Mouse (Mus musculus): ENCODE results near the gene Creg2. TPM values are rescaled to one million over a fixed set of nuclear protein-coding genes. Genes with fewer than 3 reads are reported as not detected.

Gene Creg2
- polyA plus RNA-seq, 1 experiment from 2014 or later = 0.34 TPM

GRCm38 (mm10) chr1:39685841-39686240, 34.6 kb upstream of the Creg2 start:
- no peak; the same call in 1 of the 2 replicates for ATAC-seq (replicated peaks; ENCODE audit: low FRiP score, low TSS enrichment, low read depth)
- Histone ChIP-seq H3K36me3 (ENCODE audit: control insufficient read depth, insufficient read depth, low read length) (no peaks in the 10 kb centered on the region), H3K4me1 (replicated peaks; ENCODE audit: control insufficient read depth, insufficient read depth, low read length) (no peaks in the 10 kb centered on the region), H3K9ac (ENCODE audit: low read length) (no peak overlapping the region), H3K27ac (ENCODE audit: low read depth) (no peak overlapping the region), H3K4me3 (ENCODE audit: low read depth, low read length) (no peak overlapping the region), H3K9me3 (ENCODE audit: control insufficient read depth, low read length) (no peaks in the 10 kb centered on the region), H3K4me2 (ENCODE audit: low read length) (no peak overlapping the region), H3K27me3 (replicated peaks; ENCODE audit: control insufficient read depth, insufficient read depth, low read length) (no peaks in the 10 kb centered on the region)
- peak; percentile 79 for DNase-seq (ENCODE audit: low spot score)
- 3% methylated on average over 1 of the region's 1 CpGs for WGBS

GRCm38 (mm10) chr1:39681638-39682037, 30.4 kb upstream of the Creg2 start:
- ATAC-seq (replicated peaks; ENCODE audit: low FRiP score, low TSS enrichment, low read depth) (no peak), DNase-seq (ENCODE audit: low spot score) (no peak)
- no peak overlapping the region for H3K4me2 ChIP-seq (ENCODE audit: low read length)
- H3K4me1 ChIP-seq (replicated peaks; ENCODE audit: control insufficient read depth, insufficient read depth, low read length) = no peaks in the 10 kb centered on the region
- H3K4me3 ChIP-seq (ENCODE audit: low read depth, low read length) = no peak overlapping the region
- no peaks in the 10 kb centered on the region for H3K36me3 ChIP-seq (ENCODE audit: control insufficient read depth, insufficient read depth, low read length)
- no peaks in the 10 kb centered on the region for H3K9me3 ChIP-seq (ENCODE audit: control insufficient read depth, low read length)
- no peaks in the 10 kb centered on the region for H3K27me3 ChIP-seq (replicated peaks; ENCODE audit: control insufficient read depth, insufficient read depth, low read length)
- no peak overlapping the region for H3K27ac ChIP-seq (ENCODE audit: low read depth)
- no peak overlapping the region for H3K9ac ChIP-seq (ENCODE audit: low read length)
- WGBS = 89% methylated on average over 5 of the region's 5 CpGs

- no peaks in the 10 kb centered on the region for H3K9me3 ChIP-seq (ENCODE audit: control insufficient read depth, low read length)
- no peaks in the 10 kb centered on the region for H3K27me3 ChIP-seq (replicated peaks; ENCODE audit: control insufficient read depth, insufficient read depth, low read length)
- 68% methylated on average over 6 of the region's 6 CpGs for WGBS
- no peak overlapping the region for H3K4me2 ChIP-seq (ENCODE audit: low read length)
- H3K36me3 ChIP-seq (ENCODE audit: control insufficient read depth, insufficient read depth, low read length) = no peaks in the 10 kb centered on the region
- H3K4me3 ChIP-seq (ENCODE audit: low read depth, low read length) = no peak overlapping the region
- ATAC-seq (replicated peaks; ENCODE audit: low FRiP score, low TSS enrichment, low read depth) = no peak
- H3K27ac ChIP-seq (ENCODE audit: low read depth) = no peak overlapping the region
- no peak overlapping the region for H3K9ac ChIP-seq (ENCODE audit: low read length)
- no peaks in the 10 kb centered on the region for H3K4me1 ChIP-seq (replicated peaks; ENCODE audit: control insufficient read depth, insufficient read depth, low read length)
- no peak for DNase-seq (ENCODE audit: low spot score)
Observed at GRCm38 (mm10) chr1:39680546-39680945, 29.3 kb upstream of the Creg2 start.

GRCm38 (mm10) chr1:39678883-39679282, 27.6 kb upstream of the Creg2 start:
- no peaks in the 10 kb centered on the region for H3K36me3 ChIP-seq (ENCODE audit: control insufficient read depth, insufficient read depth, low read length)
- no peak for DNase-seq (ENCODE audit: low spot score)
- no peak overlapping the region for H3K4me3 ChIP-seq (ENCODE audit: low read depth, low read length)
- H3K27ac ChIP-seq (ENCODE audit: low read depth) = no peak overlapping the region
- no peak overlapping the region for H3K9ac ChIP-seq (ENCODE audit: low read length)
- 69% methylated on average over 8 of the region's 8 CpGs for WGBS
- no peaks in the 10 kb centered on the region for H3K4me1 ChIP-seq (replicated peaks; ENCODE audit: control insufficient read depth, insufficient read depth, low read length)
- no peaks in the 10 kb centered on the region for H3K27me3 ChIP-seq (replicated peaks; ENCODE audit: control insufficient read depth, insufficient read depth, low read length)
- H3K4me2 ChIP-seq (ENCODE audit: low read length) = no peak overlapping the region
- ATAC-seq (replicated peaks; ENCODE audit: low FRiP score, low TSS enrichment, low read depth) = peak; percentile 41; the same call in 1 of the 2 replicates
- no peaks in the 10 kb centered on the region for H3K9me3 ChIP-seq (ENCODE audit: control insufficient read depth, low read length)

GRCm38 (mm10) chr1:39676221-39676876, 25.1 kb upstream of the Creg2 start:
- no peak overlapping the region for H3K4me3 ChIP-seq (ENCODE audit: low read depth, low read length)
- no peak overlapping the region for H3K4me2 ChIP-seq (ENCODE audit: low read length)
- DNase-seq (ENCODE audit: low spot score) (no peak), ATAC-seq (replicated peaks; ENCODE audit: low FRiP score, low TSS enrichment, low read depth) (no peak)
- no peaks in the 10 kb centered on the region for H3K36me3 ChIP-seq (ENCODE audit: control insufficient read depth, insufficient read depth, low read length)
- H3K27me3 ChIP-seq (replicated peaks; ENCODE audit: control insufficient read depth, insufficient read depth, low read length) = no peaks in the 10 kb centered on the region
- 90% methylated on average over 5 of the region's 5 CpGs for WGBS
- no peak overlapping the region for H3K9ac ChIP-seq (ENCODE audit: low read length)
- no peak overlapping the region for H3K27ac ChIP-seq (ENCODE audit: low read depth)
- no peaks in the 10 kb centered on the region for H3K4me1 ChIP-seq (replicated peaks; ENCODE audit: control insufficient read depth, insufficient read depth, low read length)
- no peaks in the 10 kb centered on the region for H3K9me3 ChIP-seq (ENCODE audit: control insufficient read depth, low read length)

GRCm38 (mm10) chr1:39672362-39673105, 21.3 kb upstream of the Creg2 start:
- no peak for ATAC-seq (replicated peaks; ENCODE audit: low FRiP score, low TSS enrichment, low read depth)
- H3K4me2 ChIP-seq (ENCODE audit: low read length) = no peak overlapping the region
- H3K9ac ChIP-seq (ENCODE audit: low read length) = no peak overlapping the region
- no peak overlapping the region for H3K4me3 ChIP-seq (ENCODE audit: low read depth, low read length)
- no peaks in the 10 kb centered on the region for H3K36me3 ChIP-seq (ENCODE audit: control insufficient read depth, insufficient read depth, low read length)
- H3K9me3 ChIP-seq (ENCODE audit: control insufficient read depth, low read length) = no peaks in the 10 kb centered on the region
- no peak for DNase-seq (ENCODE audit: low spot score)
- no peaks in the 10 kb centered on the region for H3K4me1 ChIP-seq (replicated peaks; ENCODE audit: control insufficient read depth, insufficient read depth, low read length)
- no peaks in the 10 kb centered on the region for H3K27me3 ChIP-seq (replicated peaks; ENCODE audit: control insufficient read depth, insufficient read depth, low read length)
- no peak overlapping the region for H3K27ac ChIP-seq (ENCODE audit: low read depth)
- 80% methylated on average over 9 of the region's 9 CpGs for WGBS

GRCm38 (mm10) chr1:39670211-39670935, 19.1 kb upstream of the Creg2 start:
- ATAC-seq (replicated peaks; ENCODE audit: low FRiP score, low TSS enrichment, low read depth) (0 out of 2 replicates have a peak, but pooled peaks have one; percentile 50), DNase-seq (ENCODE audit: low spot score) (no peak)
- no peaks in the 10 kb centered on the region for H3K36me3 ChIP-seq (ENCODE audit: control insufficient read depth, insufficient read depth, low read length)
- no peaks in the 10 kb centered on the region for H3K4me1 ChIP-seq (replicated peaks; ENCODE audit: control insufficient read depth, insufficient read depth, low read length)
- H3K9ac ChIP-seq (ENCODE audit: low read length) = no peak overlapping the region
- H3K27me3 ChIP-seq (replicated peaks; ENCODE audit: control insufficient read depth, insufficient read depth, low read length) = no peaks in the 10 kb centered on the region
- no peak overlapping the region for H3K27ac ChIP-seq (ENCODE audit: low read depth)
- H3K4me2 ChIP-seq (ENCODE audit: low read length) = no peak overlapping the region
- no peak overlapping the region for H3K4me3 ChIP-seq (ENCODE audit: low read depth, low read length)
- 85% methylated on average over 17 of the region's 17 CpGs for WGBS
- no peaks in the 10 kb centered on the region for H3K9me3 ChIP-seq (ENCODE audit: control insufficient read depth, low read length)

GRCm38 (mm10) chr1:39666751-39667252, 15.5 kb upstream of the Creg2 start:
- no peak for ATAC-seq (replicated peaks; ENCODE audit: low FRiP score, low TSS enrichment, low read depth)
- 87% methylated on average over 12 of the region's 12 CpGs for WGBS
- H3K4me2 ChIP-seq (ENCODE audit: low read length) = no peak overlapping the region
- H3K4me1 ChIP-seq (replicated peaks; ENCODE audit: control insufficient read depth, insufficient read depth, low read length) = no peaks in the 10 kb centered on the region
- H3K9me3 ChIP-seq (ENCODE audit: control insufficient read depth, low read length) = no peaks in the 10 kb centered on the region
- no peak overlapping the region for H3K4me3 ChIP-seq (ENCODE audit: low read depth, low read length)
- no peaks in the 10 kb centered on the region for H3K27me3 ChIP-seq (replicated peaks; ENCODE audit: control insufficient read depth, insufficient read depth, low read length)
- H3K9ac ChIP-seq (ENCODE audit: low read length) = no peak overlapping the region
- no peak overlapping the region for H3K27ac ChIP-seq (ENCODE audit: low read depth)
- DNase-seq (ENCODE audit: low spot score) = no peak
- no peaks in the 10 kb centered on the region for H3K36me3 ChIP-seq (ENCODE audit: control insufficient read depth, insufficient read depth, low read length)
